ENCODE assay signal across 25 mouse cellular contexts in genomic region chr2:164371371-164371770, GRCm38 (mm10). TPM values are rescaled to one million over a fixed set of nuclear protein-coding genes. Genes with fewer than 3 reads are reported as not detected.
"Had no signal": no experiment of that assay in that cellular context is flagged by ENCODE, and none has a peak within 500 bp of the region (broad histone marks: within the 10 kb centered on the region; RNA-seq: fewer than 3 reads in every experiment).

No protein-coding gene starts in this region.

- ATAC-seq: midbrain, embryonic 15.5 days had no signal

- H3K4me1 ChIP-seq: midbrain, embryonic 10.5 days; midbrain, embryonic 12.5 days; midbrain, embryonic 15.5 days; neural tube, embryonic 13.5 days; neural tube, embryonic 15.5 days; stomach, embryonic 15.5 days had no signal

- H3K9ac ChIP-seq: lung, embryonic 14.5 days; midbrain, embryonic 12.5 days; midbrain, embryonic 15.5 days; neural tube, embryonic 13.5 days; neural tube, embryonic 15.5 days; stomach, embryonic 15.5 days had no signal

- H3K4me3 ChIP-seq: midbrain, embryonic 10.5 days; midbrain, embryonic 12.5 days; midbrain, embryonic 15.5 days; neural tube, embryonic 13.5 days; neural tube, embryonic 15.5 days; stomach, embryonic 15.5 days had no signal

- H3K4me2 ChIP-seq: lung, embryonic 14.5 days; midbrain, embryonic 12.5 days; midbrain, embryonic 15.5 days; neural tube, embryonic 13.5 days; neural tube, embryonic 15.5 days; stomach, embryonic 15.5 days had no signal

- DNase-seq: lung, adult 18-20 months; lung, embryonic 14.5 days; lung, postnatal 10 days; lung, postnatal 4 days; right cerebral cortex, postnatal 14 days; thymus, adult 2 months; thymus, postnatal 25 days; thymus, postnatal 4 days had no signal

- H3K9me3 ChIP-seq: midbrain, embryonic 10.5 days; midbrain, embryonic 12.5 days; midbrain, embryonic 15.5 days; neural tube, embryonic 13.5 days; neural tube, embryonic 15.5 days; stomach, embryonic 15.5 days had no signal

- H3K36me3 ChIP-seq: midbrain, embryonic 10.5 days; midbrain, embryonic 12.5 days; midbrain, embryonic 15.5 days; neural tube, embryonic 13.5 days; neural tube, embryonic 15.5 days; stomach, embryonic 15.5 days had no signal

- H3K27me3 ChIP-seq: midbrain, embryonic 12.5 days; midbrain, embryonic 15.5 days; neural tube, embryonic 13.5 days; neural tube, embryonic 15.5 days; stomach, embryonic 15.5 days had no signal

- H3K27ac ChIP-seq: midbrain, embryonic 10.5 days; midbrain, embryonic 12.5 days; midbrain, embryonic 15.5 days; neural tube, embryonic 13.5 days; neural tube, embryonic 15.5 days; stomach, embryonic 15.5 days; stomach, postnatal 0 days had no signal

RNA-seq across cellular contexts. Expression of gene Slpi, which starts 17.5 kb away (rescaled TPM):
- total RNA-seq: megakaryocyte-erythroid progenitor cell, adult 5-6 weeks; midbrain, postnatal 0 days had no signal
- polyA plus RNA-seq: midbrain, embryonic 10.5 days; midbrain, embryonic 12.5 days; midbrain, embryonic 15.5 days had no signal

RNA-seq across cellular contexts. Expression of gene Rbpjl, which starts 31.6 kb away (rescaled TPM):
- total RNA-seq: megakaryocyte, adult 5-6 weeks; megakaryocyte-erythroid progenitor cell, adult 5-6 weeks; monocyte, adult 5-6 weeks had no signal
- polyA plus RNA-seq: midbrain, embryonic 10.5 days; midbrain, embryonic 15.5 days; neural tube, embryonic 11.5 days had no signal

RNA-seq across cellular contexts. Expression of gene Matn4, which starts 33.6 kb away (rescaled TPM):
- total RNA-seq: megakaryocyte, adult 5-6 weeks; monocyte, adult 5-6 weeks had no signal
- polyA plus RNA-seq: midbrain, embryonic 10.5 days had no signal

RNA-seq across cellular contexts. Expression of gene Svs5, which starts 38.8 kb away (rescaled TPM):
- total RNA-seq: megakaryocyte, adult 5-6 weeks; megakaryocyte-erythroid progenitor cell, adult 5-6 weeks; midbrain, postnatal 0 days; monocyte, adult 5-6 weeks had no signal
- polyA plus RNA-seq: liver, embryonic 16.5 days; lung, embryonic 14.5 days; lung, embryonic 16.5 days; midbrain, embryonic 10.5 days; midbrain, embryonic 12.5 days; midbrain, embryonic 15.5 days; midbrain, postnatal 0 days; neural tube, embryonic 11.5 days; neural tube, embryonic 13.5 days; neural tube, embryonic 15.5 days; spleen, adult 2 months; stomach, embryonic 15.5 days; stomach, postnatal 0 days; thymus, adult 2 months had no signal

RNA-seq across cellular contexts. Expression of gene Svs6, which starts 54.8 kb away (rescaled TPM):
- total RNA-seq: megakaryocyte, adult 5-6 weeks; megakaryocyte-erythroid progenitor cell, adult 5-6 weeks; midbrain, postnatal 0 days; monocyte, adult 5-6 weeks had no signal
- polyA plus RNA-seq: liver, embryonic 16.5 days; lung, embryonic 14.5 days; lung, embryonic 16.5 days; midbrain, embryonic 10.5 days; midbrain, embryonic 12.5 days; midbrain, embryonic 15.5 days; midbrain, postnatal 0 days; neural tube, embryonic 11.5 days; neural tube, embryonic 13.5 days; neural tube, embryonic 15.5 days; spleen, adult 2 months; stomach, embryonic 15.5 days; stomach, postnatal 0 days; testis, adult 2 months; thymus, adult 2 months; urinary bladder, adult 2 months had no signal
